Mouse (Mus musculus) brown adipose tissue, adult 24 weeks (tissue): Measurements from ENCODE around the gene Rfc4. TPM values are rescaled to one million over a fixed set of nuclear protein-coding genes. Genes with fewer than 3 reads are reported as not detected.

Source experiments
- H3K27ac ChIP-seq: fragments of 200-500 bp; replicated peaks from 2 replicates; pipeline ENCODE4 v1.5.1; 2012; ENCODE audit warnings: low read depth, mild to moderate bottlenecking, low read length
- H3K4me1 ChIP-seq: fragments of 200-500 bp; 2 replicates; pipeline ENCODE4 v1.6.1; 2012; ENCODE audit warnings: low read length, mixed read lengths; ENCODE audit not compliant: control insufficient read depth, insufficient read depth, insufficient read length
- H3K4me3 ChIP-seq: fragments of 200-500 bp; 2 replicates; pipeline ENCODE4 v1.5.1; 2012; ENCODE audit warnings: low read depth, mild to moderate bottlenecking, low read length, moderate library complexity; ENCODE audit not compliant: insufficient read depth
- polyA plus RNA-seq: library from polyadenylated mRNA; stranded (reverse); fragments of >200 nt; gene quantifications from 2 replicates; pipeline ENCODE4 v1.2.4, GENCODE M21; 2012; ENCODE audit not compliant: missing spikeins, insufficient read depth, insufficient read length

The Rfc4 gene
- polyA plus RNA-seq, 1 experiment, result 15.6 TPM

GRCm38 (mm10) chr16:23149396-23149795, 21.9 kb upstream of the Rfc4 start:
- peak overlapping the region; percentile 84 for H3K27ac ChIP-seq
- peaks cover 9% of the 10 kb centered on the region for H3K4me1 ChIP-seq
- peak overlapping the region; percentile 65 for H3K4me3 ChIP-seq

DNA sequence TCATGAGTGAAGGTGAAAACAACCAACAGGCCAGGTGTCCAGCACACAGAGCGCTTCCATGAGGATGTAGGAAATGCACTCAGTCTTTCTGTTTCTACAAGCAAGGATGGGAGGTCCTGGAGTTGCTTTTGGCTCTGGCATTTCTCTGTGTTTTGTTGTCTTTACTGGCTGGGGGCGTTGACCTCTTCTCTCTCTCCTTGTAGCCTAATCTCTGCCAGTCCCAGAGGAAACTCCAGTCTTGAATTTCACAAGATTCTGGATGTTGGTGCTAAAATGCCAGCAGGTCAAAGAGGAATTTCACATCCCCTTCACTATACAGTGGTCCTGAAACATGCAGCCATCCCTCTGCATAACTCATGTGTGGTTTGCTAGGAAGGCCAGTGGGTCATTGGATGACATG, 21.4 kb upstream of the Rfc4 start:
- Histone ChIP-seq H3K4me3 (peak overlapping the region; percentile 65), H3K4me1 (peaks cover 10% of the 10 kb centered on the region), H3K27ac (peak overlapping the region; percentile 84)

DNA sequence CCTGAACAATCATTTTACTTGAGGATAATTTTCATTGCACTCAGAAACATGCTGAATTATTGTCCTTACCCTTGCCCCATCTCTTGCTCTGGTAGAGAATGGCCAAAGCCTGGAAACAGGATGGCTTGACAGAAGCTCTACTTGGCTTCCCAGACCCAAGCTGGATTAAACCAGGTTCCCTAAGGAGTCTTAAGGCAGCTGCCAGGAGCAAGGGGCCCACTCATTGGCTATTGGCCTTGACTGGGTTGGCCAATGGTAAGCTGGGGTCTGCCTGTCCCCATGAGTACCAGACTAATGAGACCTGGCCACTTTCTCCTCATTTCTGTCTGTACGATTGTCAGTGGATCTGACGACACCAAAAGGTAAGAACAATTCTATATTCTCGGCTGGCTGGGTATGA, 18.7 kb upstream of the Rfc4 start, which contains the start of gene Adipoq:
Gene Adipoq, plus strand, starts transcription at position 257 of the 400 bp plus-strand sequence.
- peak within 1 kb of the TSS; percentile 65 for H3K4me3 ChIP-seq
- peak within 1 kb of the TSS; percentile 80 for H3K27ac ChIP-seq
- peaks cover 9% of the 10 kb centered on the region for H3K4me1 ChIP-seq

DNA sequence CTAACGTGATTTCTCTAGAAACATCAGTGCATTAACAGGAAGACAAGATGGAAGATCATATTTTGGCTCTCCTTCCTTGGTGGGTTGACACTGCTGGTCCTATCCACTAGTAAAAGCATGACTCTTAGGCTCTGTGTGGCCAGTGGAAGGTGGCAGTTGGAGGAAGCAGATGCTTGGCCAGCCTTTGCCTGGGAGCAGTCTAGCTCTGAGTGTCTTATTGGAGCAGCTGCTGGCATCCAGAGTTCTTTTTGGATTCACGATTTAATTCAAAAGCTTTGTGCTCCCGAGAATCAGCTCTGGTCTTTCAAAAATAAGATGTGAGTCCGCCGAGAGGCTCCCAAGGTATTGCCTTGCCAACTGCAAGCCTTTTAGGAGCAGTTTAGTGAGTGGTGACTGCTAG, 17.7 kb upstream of the Rfc4 start:
- Histone ChIP-seq H3K27ac (peak overlapping the region; percentile 90), H3K4me3 (no peak overlapping the region), H3K4me1 (peaks cover 9% of the 10 kb centered on the region)

DNA sequence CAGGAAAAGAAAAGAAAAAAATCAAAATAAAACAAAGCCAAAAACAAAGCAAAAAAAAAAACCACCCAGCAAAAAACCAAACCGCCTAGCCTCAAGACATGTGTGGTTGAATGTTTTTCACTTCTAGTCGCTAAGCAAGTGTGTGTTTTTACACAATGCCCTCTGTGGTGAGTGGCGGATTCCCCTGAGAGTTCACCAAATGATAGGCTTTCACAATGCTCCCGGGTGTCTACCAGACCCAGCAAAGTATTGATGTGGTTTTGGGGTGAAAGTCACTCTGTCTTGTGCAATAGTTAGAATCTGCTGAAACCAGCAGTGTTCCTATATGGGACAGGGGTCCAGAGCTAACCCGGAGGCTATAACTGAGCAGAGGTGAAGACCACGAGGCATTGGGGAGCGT, 16.8 kb upstream of the Rfc4 start:
- H3K4me3 ChIP-seq, result no peak overlapping the region
- peaks cover 9% of the 10 kb centered on the region for H3K4me1 ChIP-seq
- H3K27ac ChIP-seq, result peak overlapping the region; percentile 90

DNA sequence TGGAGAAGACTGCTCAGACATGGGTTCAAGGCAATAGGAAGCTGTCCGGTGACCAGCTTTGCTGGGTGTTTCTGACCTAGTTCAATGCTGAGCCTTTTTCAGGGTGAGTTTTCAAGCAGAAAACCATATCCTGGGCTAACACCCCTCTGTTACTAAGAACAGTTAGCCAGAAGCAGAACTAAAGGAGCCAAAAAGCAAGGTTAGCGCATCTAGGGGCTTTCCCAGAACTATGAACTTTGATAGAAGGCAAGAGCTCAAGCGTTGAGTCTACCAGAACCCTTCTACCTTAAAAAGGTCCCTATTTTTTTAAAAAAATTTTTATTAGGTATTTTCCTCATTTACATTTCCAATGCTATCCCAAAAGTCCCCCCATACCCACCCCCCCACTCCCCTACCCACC, 13.4 kb upstream of the Rfc4 start:
- no peak overlapping the region for H3K4me3 ChIP-seq
- H3K4me1 ChIP-seq, result peaks cover 9% of the 10 kb centered on the region
- no peak overlapping the region for H3K27ac ChIP-seq

DNA sequence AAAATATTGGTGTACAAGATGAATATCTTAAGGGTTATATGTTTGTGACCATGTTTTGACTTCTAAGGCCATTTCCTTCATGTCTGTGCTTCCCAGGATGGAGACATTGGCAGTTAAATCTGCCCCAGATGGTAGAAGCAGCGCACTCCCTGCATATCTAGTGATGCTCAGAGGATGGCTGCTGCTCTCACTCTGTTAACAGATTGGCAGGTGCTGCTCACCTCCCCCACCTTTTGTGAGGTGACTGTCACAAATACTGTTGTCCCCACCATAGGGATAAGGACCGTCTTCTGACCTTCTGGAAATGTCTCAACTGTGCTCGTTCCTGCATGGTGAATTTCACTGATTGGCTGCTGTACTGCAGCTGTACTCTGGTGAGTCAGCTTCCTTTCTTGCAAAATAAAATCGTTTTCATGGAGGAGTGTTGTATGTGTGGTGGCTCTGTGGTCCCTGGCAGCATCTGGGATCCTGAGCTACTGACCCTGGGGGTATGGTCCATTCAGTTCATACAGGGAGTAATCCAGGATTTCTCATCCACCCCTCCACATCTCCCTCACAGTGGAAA, 9.0 kb upstream of the Rfc4 start:
- no peak overlapping the region for H3K4me3 ChIP-seq
- H3K27ac ChIP-seq, result no peak overlapping the region
- H3K4me1 ChIP-seq, result no peaks in the 10 kb centered on the region

GRCm38 (mm10) chr16:23135421-23136149, 8.0 kb upstream of the Rfc4 start:
- Histone ChIP-seq H3K27ac (no peak overlapping the region), H3K4me3 (no peak overlapping the region), H3K4me1 (no peaks in the 10 kb centered on the region)

DNA sequence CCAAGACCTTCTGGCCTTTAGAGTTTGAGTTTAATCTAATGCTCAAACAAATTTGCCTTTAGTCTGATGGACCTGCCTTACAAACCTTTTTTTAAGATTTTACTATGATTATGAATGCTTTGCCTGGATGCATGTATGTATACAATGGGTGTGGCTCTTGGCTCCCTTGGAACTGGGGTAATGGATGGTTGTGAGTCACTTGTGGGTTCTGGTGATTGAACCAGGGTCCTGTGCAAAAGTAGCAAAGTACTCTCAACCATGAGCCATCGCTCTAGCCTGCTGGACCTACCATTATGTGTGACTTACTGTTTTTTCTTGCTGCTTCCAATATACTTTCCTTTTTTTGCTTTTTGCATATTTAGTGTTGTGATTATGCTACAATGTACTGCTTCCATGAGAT, 4.8 kb upstream of the Rfc4 start:
- H3K4me3 ChIP-seq, result no peak overlapping the region
- no peak overlapping the region for H3K27ac ChIP-seq
- H3K4me1 ChIP-seq, result no peaks in the 10 kb centered on the region

DNA sequence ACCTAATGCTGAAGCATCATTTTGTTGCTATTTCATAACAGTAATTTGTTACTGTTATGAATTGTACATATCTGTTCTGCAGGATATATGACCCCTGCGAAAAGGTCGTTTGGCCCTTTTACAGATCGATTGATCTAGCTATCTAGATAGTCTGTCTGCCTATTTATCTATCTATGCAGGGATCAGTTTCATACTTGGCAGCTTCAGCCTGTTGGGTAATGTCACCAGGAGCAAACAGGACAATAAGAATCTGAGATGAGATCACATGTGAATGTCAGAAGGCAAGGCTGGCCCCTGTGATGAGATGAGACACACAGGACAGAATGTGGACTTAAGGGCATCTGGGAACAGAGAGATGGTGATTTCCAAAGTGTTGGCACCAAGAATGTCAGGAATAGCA, 2.8 kb upstream of the Rfc4 start:
- H3K27ac ChIP-seq, result no peak overlapping the region
- H3K4me1 ChIP-seq, result no peaks in the 10 kb centered on the region
- H3K4me3 ChIP-seq, result no peak overlapping the region

DNA sequence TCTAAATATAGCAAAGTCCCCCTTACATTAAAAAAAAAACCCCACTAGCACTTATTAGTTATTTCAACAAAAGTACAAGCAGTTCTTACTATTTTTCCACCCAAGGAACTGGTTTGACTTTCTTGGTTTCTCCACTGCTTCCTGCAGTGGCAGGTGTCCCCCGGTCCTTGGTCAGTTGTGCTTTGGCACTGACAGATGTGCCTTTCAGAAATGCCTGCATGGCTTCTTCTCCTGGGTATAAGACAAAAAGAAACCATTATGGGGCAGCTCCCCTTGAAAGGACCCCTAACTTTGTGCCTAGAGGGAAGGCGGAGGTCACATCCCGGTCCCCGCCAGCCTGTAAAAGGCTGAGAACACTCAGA, 245 bp downstream of the Rfc4 start:
- Histone ChIP-seq H3K4me3 (peak overlapping the region; percentile 84), H3K4me1 (no peaks in the 10 kb centered on the region), H3K27ac (no peak overlapping the region)

DNA sequence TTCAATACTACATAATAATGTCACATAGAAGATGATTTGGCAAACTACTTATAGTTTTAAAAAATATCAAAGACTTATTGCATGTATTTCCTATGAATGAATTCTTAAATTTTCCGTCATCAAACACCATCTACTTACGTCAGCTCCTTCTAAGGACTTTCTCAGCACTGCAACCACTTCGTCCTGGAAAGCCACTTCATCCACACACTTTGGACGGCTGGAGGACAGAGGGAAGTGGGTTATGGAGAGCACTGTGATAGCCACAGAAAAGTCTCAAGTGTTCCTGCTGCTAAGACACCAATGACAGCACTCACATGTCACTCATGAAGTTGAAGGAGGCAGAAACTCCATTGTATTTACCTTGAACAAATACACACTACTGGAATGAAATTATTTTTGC, 3.1 kb downstream of the Rfc4 start:
- H3K4me3 ChIP-seq, result no peak overlapping the region
- no peak overlapping the region for H3K27ac ChIP-seq
- no peaks in the 10 kb centered on the region for H3K4me1 ChIP-seq

DNA sequence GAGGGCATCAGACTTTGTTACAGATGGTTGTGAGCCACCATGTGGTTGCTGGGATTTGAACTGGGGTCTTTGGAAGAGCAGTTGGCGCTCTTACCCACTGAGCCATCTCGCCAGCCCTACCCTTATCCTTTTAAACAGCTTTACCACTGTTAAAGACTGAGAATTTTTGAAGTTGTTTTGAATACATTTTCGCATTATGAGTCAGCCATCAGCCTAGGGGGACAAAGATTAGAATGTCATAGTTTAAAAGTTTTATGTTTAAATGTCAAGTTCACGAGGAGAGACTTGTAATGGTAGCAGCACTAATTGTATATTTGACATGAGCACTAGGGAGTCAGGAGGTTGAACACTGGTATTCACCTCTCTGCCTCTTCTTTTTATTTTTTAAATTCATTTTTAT, 4.4 kb downstream of the Rfc4 start:
- Histone ChIP-seq H3K4me1 (no peaks in the 10 kb centered on the region), H3K27ac (no peak overlapping the region), H3K4me3 (no peak overlapping the region)

DNA sequence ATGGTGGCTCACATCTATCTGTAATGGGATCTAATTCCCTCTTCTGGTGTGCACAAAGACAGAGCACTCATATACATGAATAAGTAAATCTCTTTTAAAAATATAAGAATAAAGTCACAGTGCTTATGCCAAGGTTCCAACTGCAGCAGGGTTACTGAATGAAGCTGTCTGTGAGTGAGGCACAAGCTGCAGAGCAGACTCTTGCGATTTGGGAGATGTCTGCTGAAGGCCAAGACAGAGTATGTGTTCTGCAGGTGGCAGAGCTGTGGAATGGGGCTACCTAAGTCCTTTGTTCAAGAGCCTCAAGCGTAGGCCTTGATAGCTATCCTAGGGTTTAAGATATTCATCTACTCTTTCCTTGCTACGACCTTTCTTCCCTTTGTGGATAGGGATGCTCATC, 5.1 kb downstream of the Rfc4 start:
- Histone ChIP-seq H3K4me1 (no peaks in the 10 kb centered on the region), H3K27ac (no peak overlapping the region), H3K4me3 (no peak overlapping the region)

DNA sequence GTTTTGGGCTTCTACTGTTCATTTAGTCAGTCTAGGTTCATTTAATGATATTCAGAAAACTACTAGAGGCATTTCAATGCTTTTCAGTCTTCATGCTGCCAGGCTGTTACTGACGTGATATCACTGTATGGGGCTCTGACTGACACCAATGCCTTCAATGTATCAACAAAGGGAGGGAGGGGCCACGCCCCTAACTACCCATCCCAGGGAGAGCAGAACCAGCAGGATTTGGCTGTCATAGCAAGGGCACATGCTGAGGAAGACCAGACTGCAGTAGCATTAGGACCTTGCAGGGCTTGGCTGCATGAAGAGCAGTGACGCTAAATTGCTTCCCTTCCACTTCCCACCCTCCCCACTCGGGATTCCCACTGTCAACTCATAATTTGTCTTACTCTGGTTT, 10.4 kb downstream of the Rfc4 start:
- H3K4me3 ChIP-seq, result no peak overlapping the region
- no peak overlapping the region for H3K27ac ChIP-seq
- H3K4me1 ChIP-seq, result no peaks in the 10 kb centered on the region

GRCm38 (mm10) chr16:23115486-23115885, 12.1 kb downstream of the Rfc4 start:
- Histone ChIP-seq H3K4me1 (no peaks in the 10 kb centered on the region), H3K27ac (no peak overlapping the region), H3K4me3 (no peak overlapping the region)
